Mouse (Mus musculus): ENCODE results near the gene Gns.

Gns gene

GRCm38 (mm10) chr10:121403104-121403503, 38.2 kb downstream of the Gns start:
- no peak for DNase-seq (ENCODE audit: low spot score in 2 of 2)

DNA sequence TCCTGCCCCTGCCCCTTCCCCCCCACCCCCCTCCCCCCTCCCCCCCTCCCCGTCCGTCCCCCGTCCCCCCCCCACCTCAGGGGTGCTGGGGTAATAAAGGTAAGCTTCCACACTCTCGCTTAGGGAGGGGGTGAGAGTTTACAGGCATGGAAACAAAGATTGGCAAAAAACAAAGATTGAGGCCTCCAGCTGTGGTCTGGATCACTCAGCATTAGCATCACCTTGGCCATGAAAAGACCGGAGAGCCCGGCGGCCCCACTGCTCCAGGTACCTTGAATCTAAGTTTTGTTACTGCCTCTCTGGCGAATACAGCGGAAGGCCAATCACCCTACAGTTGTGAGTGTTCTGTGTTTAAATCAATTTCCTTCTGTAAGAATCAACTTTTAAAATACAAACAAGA, 39.1 kb downstream of the Gns start:
- no peak for DNase-seq (ENCODE audit: low spot score in 2 of 2)

- DNase-seq (ENCODE audit: low spot score in 2 of 2): peak in 1 of 2 experiments; percentile 70
These were observed 44.8 kb downstream of the Gns start for GRCm38 (mm10) chr10:121409717-121410116.

DNA sequence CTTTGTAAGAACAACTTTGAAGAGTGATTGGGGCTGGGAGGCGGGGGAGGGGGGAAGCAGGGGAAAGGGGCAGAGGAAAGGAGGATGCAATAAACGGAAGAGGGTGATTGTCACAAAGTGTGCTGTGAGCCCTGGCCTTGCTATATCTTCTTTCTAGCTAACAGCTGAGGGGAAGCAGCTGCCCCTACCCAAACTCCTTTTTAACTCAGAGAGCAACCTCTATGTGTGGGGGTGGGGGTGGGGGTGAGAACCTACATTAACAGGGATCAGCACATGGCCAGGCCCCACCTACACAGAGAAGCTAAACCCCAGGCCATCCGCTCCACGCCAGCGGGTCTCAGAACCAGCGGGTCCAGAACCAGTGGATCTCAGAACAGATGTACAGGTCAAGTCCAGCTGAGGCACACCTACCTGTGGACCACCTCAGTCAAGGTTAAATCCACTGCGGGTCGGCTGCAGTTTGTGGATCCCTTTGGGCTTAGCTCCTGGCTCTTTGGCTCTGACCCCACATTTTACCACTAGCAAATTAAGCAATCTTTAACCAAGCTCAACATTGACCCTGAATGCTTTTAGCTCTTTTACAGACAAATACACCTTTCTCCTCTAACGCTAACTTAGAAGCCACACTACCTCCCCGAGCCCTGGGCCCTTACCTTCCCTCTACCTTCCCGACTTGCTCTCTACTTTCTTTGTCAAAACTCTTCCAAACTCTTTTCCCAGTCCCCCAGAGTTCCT, 47.0 kb downstream of the Gns start:
- no peak for DNase-seq (ENCODE audit: low spot score in 2 of 2)

DNA sequence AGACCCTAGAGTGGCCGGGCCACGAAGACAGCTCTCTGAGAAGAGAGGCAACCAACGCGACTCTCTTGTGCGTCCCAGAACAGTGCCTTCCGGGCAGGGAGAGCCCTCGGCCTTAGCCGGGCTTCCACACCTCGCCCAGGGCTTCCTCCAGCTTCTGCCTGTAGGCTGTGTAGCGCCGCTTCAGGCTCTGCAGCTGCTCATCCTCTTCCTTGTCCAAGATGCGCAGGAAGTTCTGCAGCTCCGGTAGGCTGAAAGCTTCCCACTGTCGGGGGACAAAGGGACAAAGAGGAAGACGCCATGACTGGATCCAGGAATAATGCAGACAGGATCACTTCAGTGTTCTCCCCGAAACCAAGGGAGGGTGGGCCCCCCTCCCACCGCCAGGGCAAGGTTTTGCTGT, 47.9 kb downstream of the Gns start:
- no peak for DNase-seq (ENCODE audit: low spot score in 2 of 2)

DNA sequence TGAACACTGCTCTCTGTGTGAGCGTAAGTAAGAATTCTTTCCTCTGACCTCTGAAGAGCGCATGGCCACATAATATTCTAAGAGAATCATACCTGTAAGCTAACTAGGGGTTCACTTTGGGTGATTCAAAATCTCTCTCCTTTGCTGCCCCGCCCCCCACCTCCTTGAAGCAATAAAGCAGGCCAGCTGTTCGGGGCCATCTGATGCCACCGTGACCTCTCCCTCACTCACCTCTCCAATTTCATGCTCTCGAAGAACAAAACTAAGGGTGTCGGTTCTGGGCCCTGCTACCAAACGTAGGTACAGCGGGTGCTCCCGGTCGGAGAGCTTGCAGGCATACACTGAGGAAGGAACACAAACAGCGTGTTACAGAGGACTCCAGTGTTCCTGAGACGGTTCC, 49.2 kb downstream of the Gns start:
- no peak for DNase-seq (ENCODE audit: low spot score in 2 of 2)

DNA sequence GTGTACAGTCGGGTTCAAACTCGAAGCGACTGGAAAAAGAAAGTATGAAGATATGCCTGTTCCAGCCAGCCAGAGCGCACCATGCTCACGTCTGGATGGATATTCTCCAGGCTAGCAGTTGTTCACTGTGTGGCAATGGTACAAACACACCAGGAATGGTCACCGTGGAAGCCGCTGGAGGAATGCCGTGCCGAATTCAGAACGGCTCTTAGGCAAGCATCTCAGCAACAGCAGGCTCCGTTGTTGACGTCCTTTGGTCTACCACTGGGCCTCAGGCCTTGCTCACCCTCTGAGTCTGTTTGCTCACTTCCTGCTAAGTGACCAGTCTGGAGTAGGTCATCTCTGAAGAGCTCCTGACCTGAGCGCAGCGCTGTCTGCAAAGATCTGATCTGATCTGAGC, 53.9 kb downstream of the Gns start:
- no peak for DNase-seq (ENCODE audit: low spot score in 2 of 2)

GRCm38 (mm10) chr10:121419640-121420470, 55.0 kb downstream of the Gns start:
- DNase-seq (ENCODE audit: low spot score in 2 of 2): peak; percentile 28 to 45

DNA sequence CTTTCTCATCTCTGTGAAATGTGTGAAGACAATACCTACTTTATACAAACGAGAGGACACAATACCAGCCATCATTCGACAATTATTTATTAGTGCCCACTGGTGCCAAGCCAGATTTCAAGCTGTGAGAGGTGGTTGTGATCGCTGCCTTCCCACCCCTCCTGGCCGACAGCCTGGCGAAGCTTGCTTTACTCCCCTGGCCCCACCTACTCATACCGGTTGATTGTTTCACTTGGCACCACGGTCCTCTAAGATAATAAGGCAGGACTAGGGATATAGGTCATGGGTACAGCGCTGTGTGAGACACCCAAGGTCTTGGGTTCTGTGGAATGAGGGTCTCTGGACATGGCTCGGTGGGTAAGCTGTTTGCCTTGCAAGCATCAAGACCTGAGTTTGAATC, 56.1 kb downstream of the Gns start:
- DNase-seq (ENCODE audit: low spot score in 2 of 2): no peak

DNA sequence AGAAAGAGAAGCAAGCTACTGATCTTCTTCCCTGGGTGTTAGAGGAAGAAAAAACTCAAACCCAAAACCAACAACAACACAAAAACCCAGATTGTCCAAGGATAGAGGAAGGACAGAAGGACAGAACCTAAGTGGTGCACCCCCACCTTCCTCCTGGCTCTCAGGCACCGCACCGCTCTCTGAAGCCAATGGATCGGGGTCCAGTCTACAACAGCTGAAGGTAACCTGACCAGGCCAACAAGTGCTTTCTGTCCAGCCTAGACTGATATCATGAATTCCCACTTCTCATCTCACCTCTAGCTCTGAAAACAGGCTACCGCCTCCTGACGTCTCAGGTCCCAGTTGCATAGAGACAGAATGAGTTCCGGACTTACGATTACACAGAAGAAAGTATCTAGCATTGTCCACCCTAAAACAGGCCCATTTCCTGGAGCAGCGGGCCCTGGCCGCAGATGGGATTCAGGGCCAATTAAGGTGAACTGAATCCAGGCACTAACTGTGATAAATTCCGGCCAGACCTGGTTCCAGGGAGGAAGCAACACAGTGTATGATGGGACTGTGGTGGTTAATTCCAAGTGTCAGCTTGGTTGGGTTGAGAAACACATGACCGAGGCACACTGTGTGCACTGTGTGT, 56.9 kb downstream of the Gns start:
- DNase-seq (ENCODE audit: low spot score in 2 of 2): no peak

DNA sequence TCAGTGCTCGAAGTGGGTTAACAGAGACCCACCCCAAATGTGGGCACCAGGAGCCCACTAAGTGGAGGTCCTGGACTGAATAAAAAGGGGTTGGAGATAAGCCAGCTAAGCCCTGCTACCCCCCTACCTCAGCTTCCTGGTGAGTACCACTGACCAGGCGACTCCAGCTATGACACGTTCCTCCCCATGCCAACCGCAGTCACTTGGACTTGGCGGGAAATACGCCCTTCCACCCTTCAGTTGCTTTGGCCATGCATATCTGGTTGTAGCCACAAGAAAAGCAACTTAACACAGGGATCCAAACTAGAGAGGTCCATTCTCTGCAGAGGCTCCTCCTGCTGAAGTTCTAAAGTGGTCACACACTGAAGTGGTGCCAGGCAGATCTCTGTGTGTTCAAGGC, 57.4 kb downstream of the Gns start:
- no peak for DNase-seq (ENCODE audit: low spot score in 2 of 2)

- DNase-seq (ENCODE audit: low spot score in 2 of 2): no peak
These were observed 58.9 kb downstream of the Gns start for GRCm38 (mm10) chr10:121423541-121424349.

DNA sequence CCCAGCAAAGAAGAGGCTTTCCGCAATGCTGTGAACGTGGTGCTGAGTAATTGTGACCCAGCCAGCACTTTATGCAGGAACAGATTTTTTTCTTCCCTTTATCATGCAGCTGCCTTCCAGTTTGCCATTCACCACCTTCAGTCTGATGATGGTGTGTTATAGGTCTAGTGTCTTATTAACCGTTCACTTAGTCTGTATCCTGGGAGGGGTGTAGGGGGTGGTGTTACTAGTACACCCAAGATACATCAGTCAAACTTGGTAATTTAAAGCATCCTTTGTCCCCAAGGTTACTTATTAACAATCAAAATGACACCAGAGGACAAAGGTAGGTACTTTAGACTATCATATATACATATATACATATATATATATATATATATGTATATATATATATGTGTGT, 59.6 kb downstream of the Gns start:
- DNase-seq (ENCODE audit: low spot score in 2 of 2): no peak

DNA sequence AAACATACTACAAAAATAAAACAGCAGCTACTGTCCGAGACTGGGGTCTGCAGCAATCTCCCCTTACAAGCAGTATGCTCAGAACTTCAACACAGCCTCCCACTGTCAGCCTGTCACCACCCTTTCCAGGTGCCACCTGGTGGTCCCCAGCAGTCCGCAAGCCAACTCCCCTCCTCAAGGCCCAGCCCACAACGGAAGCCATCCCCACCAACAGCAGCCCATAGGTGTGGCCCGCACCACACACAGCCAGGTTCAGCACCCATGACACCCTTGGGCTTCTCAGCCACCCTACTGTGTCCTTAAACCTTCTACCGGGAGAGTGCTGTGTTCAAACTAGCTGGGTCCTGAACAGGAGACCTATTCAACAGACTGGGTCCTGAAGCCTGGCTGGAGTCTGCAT, 60.2 kb downstream of the Gns start:
- no peak for DNase-seq (ENCODE audit: low spot score in 2 of 2)

GRCm38 (mm10) chr10:121425506-121426025, 60.7 kb downstream of the Gns start:
- DNase-seq (ENCODE audit: low spot score in 2 of 2): no peak

GRCm38 (mm10) chr10:121426458-121427070, 61.7 kb downstream of the Gns start:
- DNase-seq (ENCODE audit: low spot score in 2 of 2): no peak

GRCm38 (mm10) chr10:121427136-121427535, 62.2 kb downstream of the Gns start:
- no peak for DNase-seq (ENCODE audit: low spot score in 2 of 2)

DNA sequence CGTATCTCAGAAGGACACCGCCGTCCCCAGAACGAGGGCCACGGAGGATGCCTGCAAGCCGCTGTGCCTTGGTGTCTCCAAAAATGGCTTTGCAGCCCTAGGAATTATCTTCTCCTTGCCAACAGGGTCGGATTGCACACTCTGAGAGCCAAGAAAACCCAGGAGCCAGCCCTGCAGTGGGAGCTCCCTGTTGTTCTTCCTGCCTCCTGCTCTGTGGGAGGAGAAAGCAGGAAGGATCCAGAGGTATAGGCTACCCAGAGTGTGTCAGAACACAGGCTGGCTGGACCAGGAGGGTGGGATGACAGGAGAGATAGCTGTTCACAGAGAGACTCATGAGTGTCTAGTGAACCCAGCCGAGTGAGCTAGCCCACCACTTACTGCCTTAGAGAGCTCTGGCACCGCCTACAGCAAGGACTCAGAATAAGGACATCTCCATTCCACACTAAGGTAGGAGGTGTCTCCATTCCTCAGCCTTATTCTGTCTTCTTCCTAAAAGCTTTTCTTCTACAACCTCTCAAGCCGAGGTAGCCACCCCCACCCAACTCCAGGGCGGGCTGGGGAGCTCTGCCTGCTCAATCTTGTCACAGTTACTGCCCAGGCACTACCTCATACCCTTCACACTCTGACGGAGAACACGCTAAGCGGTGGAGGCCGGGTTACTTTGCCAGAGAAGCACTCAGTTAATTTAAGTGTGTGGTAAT, 63.3 kb downstream of the Gns start:
- DNase-seq (ENCODE audit: low spot score in 2 of 2): no peak

- no peak for DNase-seq (ENCODE audit: low spot score in 2 of 2)
These were observed 64.2 kb downstream of the Gns start for GRCm38 (mm10) chr10:121429089-121429488.

DNA sequence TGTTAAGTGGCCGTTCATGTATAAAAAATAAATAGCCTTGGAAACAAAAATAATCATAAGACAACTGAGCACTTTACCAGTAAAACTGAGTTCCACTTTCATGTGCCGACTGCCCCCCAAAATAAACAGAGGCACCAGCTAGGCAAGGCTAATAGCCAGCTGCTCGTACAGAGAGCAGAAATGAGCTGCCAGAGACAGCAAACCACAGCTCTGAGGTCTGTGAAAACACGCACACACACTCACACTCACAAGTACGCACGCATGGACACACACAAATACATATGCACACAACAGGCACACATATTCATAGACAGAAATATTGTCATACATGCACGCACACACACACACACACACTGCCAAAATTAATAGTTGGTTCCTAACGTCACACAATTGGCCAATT, 64.7 kb downstream of the Gns start:
- DNase-seq (ENCODE audit: low spot score in 2 of 2): no peak
